Mouse (Mus musculus) cerebellum, adult 2 months (tissue): Measurements from ENCODE around the gene Kdelr1.

Source experiments
- CTCF ChIP-seq: fragments of 200-500 bp; IDR thresholded peaks from 2 replicates; pipeline ENCODE4 v1.5.1; 2011; ENCODE audit warnings: low read depth, mild to moderate bottlenecking, control low read depth, low read length, moderate library complexity, borderline replicate concordance; ENCODE audit not compliant: insufficient read depth
- POLR2A ChIP-seq: fragments of 200-500 bp; IDR thresholded peaks from 2 replicates; pipeline ENCODE4 v1.6.1; 2011; ENCODE audit warnings: low read length, control low read depth, borderline replicate concordance; ENCODE audit not compliant: insufficient read depth

GRCm38 (mm10) chr7:45881011-45881410 lies 8.4 kb downstream of the Kdelr1 start:
- TF ChIP-seq CTCF (no peak), POLR2A (no peak)
